Mouse (Mus musculus): Measurements from ENCODE around the gene Stk33. TPM values are rescaled to one million over a fixed set of nuclear protein-coding genes. Genes with fewer than 3 reads are reported as not detected.

Gene Stk33
- not detected in 2 replicates for total RNA-seq (2014; rRNA removed)
- not detected in 2 replicates for polyA plus RNA-seq (2012; rRNA removed)

DNA sequence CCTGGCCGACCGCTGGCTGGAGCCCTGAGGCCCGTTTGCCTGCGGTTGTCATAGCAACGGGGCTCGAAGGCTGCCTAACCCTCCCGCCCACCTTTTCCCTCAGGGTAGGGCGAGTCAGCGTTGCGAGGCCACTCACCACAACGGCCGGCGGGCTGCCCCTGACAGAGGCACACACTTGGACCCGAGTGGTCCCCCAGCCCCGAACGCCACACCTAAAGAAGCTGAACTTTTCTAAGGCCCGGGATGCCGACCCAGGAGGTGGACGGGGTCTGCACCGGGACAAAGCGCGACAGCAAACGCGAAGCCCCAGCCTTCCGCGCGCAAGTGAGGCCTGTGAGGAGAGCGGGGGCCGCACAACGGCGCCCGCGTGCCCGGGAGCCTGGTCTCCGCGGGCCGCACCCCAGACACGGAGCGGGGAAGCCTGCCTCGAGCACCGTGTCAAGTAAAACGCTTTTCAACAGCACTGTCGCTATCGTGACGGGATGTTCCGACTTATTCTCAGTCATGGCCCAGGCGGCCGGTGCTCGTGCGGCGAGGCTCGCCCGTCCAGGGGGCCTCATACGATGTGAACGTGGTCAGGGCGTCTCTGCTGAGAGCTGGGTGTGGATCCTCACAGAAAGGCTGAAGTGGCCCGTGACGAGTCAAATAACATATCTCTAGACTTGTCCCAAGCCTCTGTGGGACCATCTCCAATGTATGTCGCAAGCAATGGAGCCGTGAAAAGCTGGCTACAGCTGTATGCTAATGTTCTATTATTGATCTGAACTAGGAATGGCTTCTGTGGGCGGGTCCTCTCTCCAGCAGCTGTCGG, at the start of gene Stk33:
Gene Stk33 (minus strand): TSS at position 301 of the 811 bp plus-strand sequence.
- H3K27ac ChIP-seq (replicated peaks; ENCODE audit: insufficient read depth, low read depth, low read length) = no peak within 1 kb of the TSS
- DNase-seq (ENCODE audit: extremely low read depth, low read depth, low spot score) = peak; percentile 62
- H3K27me3 ChIP-seq (ENCODE audit: control insufficient read depth, insufficient read depth, low read length) = peaks cover 7% of the 10 kb centered on the region
- WGBS = 2% methylated on average over 62 of the region's 62 CpGs
- H3K4me3 ChIP-seq (ENCODE audit: insufficient read depth, low read depth, low read length) = peak within 1 kb of the TSS; percentile 47
- no peaks in the 10 kb centered on the region for H3K79me2 ChIP-seq (ENCODE audit: control insufficient read depth, insufficient read depth, low read length)
- H3K36me3 ChIP-seq (ENCODE audit: control insufficient read depth, insufficient read depth, low read length) = no peaks in the 10 kb centered on the region
- peak within 1 kb of the TSS; percentile 36; the same call in 1 of the 2 replicates for H3K9ac ChIP-seq (ENCODE audit: low read depth, low read length)
- no peaks in the 10 kb centered on the region; the same call in none of the 2 replicates for H3K4me1 ChIP-seq (ENCODE audit: control insufficient read depth, insufficient read depth, low read length)
- TF ChIP-seq CTCF (IDR thresholded peaks at IDR 0.05; ENCODE audit: low read depth, low read length) = no peak
- TF ChIP-seq POLR2A (IDR thresholded peaks at IDR 0.05; ENCODE audit: extremely low read depth, insufficient read depth, low read length) = no peak

DNA sequence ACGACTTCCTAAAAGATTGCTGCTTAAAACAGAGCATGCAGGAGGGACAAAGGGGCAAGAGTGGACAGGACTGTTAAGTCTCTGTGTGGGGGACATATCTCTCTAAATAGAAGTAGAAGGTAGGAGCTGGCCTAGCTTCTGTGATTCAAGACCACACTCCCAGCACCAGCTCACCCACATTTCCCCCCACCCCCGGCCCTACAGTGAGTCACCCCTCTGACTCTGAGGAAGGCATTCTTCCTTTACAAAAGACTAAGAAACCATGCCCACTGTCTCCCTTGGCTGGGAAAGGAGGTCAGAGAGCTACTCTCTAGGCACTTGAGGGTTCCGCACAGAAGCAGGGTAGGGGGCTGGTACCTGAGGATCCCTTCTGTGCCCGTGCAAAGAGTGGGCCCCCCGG, 45.3 kb upstream of the Stk33 start:
- H3K79me2 ChIP-seq (ENCODE audit: control insufficient read depth, insufficient read depth, low read length) = no peaks in the 10 kb centered on the region
- WGBS = 73% methylated on average over 5 of the region's 5 CpGs
- no peak overlapping the region for H3K27ac ChIP-seq (replicated peaks; ENCODE audit: insufficient read depth, low read depth, low read length)
- H3K27me3 ChIP-seq (ENCODE audit: control insufficient read depth, insufficient read depth, low read length) = no peaks in the 10 kb centered on the region
- no peaks in the 10 kb centered on the region for H3K4me1 ChIP-seq (ENCODE audit: control insufficient read depth, insufficient read depth, low read length)
- H3K4me3 ChIP-seq (ENCODE audit: insufficient read depth, low read depth, low read length) = no peak overlapping the region
- TF ChIP-seq CTCF (IDR thresholded peaks at IDR 0.05; ENCODE audit: low read depth, low read length) = no peak
- no peak for DNase-seq (ENCODE audit: extremely low read depth, low read depth, low spot score)
- no peaks in the 10 kb centered on the region for H3K36me3 ChIP-seq (ENCODE audit: control insufficient read depth, insufficient read depth, low read length)
- H3K9ac ChIP-seq (ENCODE audit: low read depth, low read length) = no peak overlapping the region

DNA sequence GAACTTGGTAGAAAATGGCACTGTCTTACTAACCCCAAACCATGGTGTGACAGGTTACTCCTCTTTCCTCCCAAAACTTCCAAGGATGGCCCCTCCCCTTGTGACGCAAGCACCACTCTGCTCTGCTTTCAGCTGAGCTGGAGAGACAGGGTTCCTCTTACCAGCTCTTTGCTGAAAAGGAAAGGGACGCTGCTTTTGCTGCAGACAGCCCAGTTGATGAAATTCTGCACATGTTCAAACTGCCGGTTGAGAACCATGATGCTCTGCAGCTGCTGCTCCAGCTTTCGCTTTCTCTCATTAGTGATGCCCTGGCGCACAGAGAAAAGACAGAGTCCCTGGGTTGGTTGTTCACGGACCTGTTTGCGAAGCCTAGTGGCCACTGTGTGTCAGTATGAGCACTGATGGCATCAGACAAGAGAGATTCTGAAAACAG, 41.9 kb upstream of the Stk33 start:
- TF ChIP-seq POLR2A (IDR thresholded peaks at IDR 0.05; ENCODE audit: extremely low read depth, insufficient read depth, low read length) (no peak), CTCF (IDR thresholded peaks at IDR 0.05; ENCODE audit: low read depth, low read length) (no peak)
- Histone ChIP-seq H3K4me3 (ENCODE audit: insufficient read depth, low read depth, low read length) (no peak overlapping the region), H3K9ac (ENCODE audit: low read depth, low read length) (no peak overlapping the region), H3K36me3 (ENCODE audit: control insufficient read depth, insufficient read depth, low read length) (no peaks in the 10 kb centered on the region), H3K4me1 (ENCODE audit: control insufficient read depth, insufficient read depth, low read length) (no peaks in the 10 kb centered on the region), H3K27me3 (ENCODE audit: control insufficient read depth, insufficient read depth, low read length) (no peaks in the 10 kb centered on the region), H3K27ac (replicated peaks; ENCODE audit: insufficient read depth, low read depth, low read length) (no peak overlapping the region), H3K79me2 (ENCODE audit: control insufficient read depth, insufficient read depth, low read length) (no peaks in the 10 kb centered on the region)
- no peak for DNase-seq (ENCODE audit: extremely low read depth, low read depth, low spot score)
- WGBS = 39% methylated on average over 7 of the region's 7 CpGs

DNA sequence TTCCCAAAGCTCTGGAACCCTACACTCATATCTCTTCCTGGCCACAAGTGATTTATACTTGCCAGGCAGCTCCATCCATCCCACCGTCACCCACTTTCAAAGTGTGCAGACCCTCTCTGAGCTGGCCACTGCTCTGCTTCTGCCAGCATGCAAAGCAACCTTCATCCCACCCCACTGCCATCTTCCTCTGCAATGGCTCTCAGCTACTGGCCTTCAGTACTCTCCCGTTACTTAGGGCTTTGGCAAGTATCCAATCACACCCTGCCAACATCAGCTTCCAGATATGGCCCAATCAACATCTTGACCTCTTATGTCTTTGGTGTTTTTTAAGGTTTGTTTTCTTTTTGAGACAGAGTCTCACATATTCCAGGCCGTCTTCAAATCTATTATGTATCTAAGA, 39.0 kb upstream of the Stk33 start:
- Histone ChIP-seq H3K27ac (replicated peaks; ENCODE audit: insufficient read depth, low read depth, low read length) (no peak overlapping the region), H3K9ac (ENCODE audit: low read depth, low read length) (no peak overlapping the region), H3K4me3 (ENCODE audit: insufficient read depth, low read depth, low read length) (no peak overlapping the region), H3K36me3 (ENCODE audit: control insufficient read depth, insufficient read depth, low read length) (no peaks in the 10 kb centered on the region), H3K4me1 (ENCODE audit: control insufficient read depth, insufficient read depth, low read length) (no peaks in the 10 kb centered on the region), H3K27me3 (ENCODE audit: control insufficient read depth, insufficient read depth, low read length) (no peaks in the 10 kb centered on the region), H3K79me2 (ENCODE audit: control insufficient read depth, insufficient read depth, low read length) (no peaks in the 10 kb centered on the region)
- 63% methylated on average over 3 of the region's 3 CpGs for WGBS
- DNase-seq (ENCODE audit: extremely low read depth, low read depth, low spot score) = no peak
- no peak for TF ChIP-seq POLR2A (IDR thresholded peaks at IDR 0.05; ENCODE audit: extremely low read depth, insufficient read depth, low read length)
- no peak for TF ChIP-seq CTCF (IDR thresholded peaks at IDR 0.05; ENCODE audit: low read depth, low read length)

DNA sequence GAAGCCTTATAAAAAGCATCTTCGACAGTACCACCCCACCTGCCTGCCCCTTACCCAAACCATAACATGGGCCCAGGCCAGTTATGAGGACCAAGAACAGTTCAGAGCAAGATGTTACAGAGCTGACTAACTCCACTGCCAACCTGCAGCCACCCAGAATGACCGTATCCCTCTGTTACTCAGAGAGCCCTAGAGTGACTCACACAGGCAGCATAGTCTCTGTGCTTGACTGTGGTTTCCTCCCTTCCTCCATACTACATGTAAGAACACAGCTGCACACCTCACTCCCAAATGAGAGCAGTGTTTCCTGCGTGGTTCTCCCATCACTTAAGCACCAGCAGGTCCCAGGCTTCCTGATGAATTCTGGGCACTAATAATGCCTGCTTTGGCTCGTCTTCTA, 31.8 kb upstream of the Stk33 start:
- WGBS = 65% methylated on average over 4 of the region's 4 CpGs
- no peak overlapping the region for H3K27ac ChIP-seq (replicated peaks; ENCODE audit: insufficient read depth, low read depth, low read length)
- 0 out of 2 replicates have a peak, but pooled peaks cover 2% of the 10 kb centered on the region for H3K27me3 ChIP-seq (ENCODE audit: control insufficient read depth, insufficient read depth, low read length)
- DNase-seq (ENCODE audit: extremely low read depth, low read depth, low spot score) = no peak
- no peaks in the 10 kb centered on the region for H3K4me1 ChIP-seq (ENCODE audit: control insufficient read depth, insufficient read depth, low read length)
- H3K36me3 ChIP-seq (ENCODE audit: control insufficient read depth, insufficient read depth, low read length) = no peaks in the 10 kb centered on the region
- no peaks in the 10 kb centered on the region for H3K79me2 ChIP-seq (ENCODE audit: control insufficient read depth, insufficient read depth, low read length)
- no peak overlapping the region for H3K9ac ChIP-seq (ENCODE audit: low read depth, low read length)
- TF ChIP-seq POLR2A (IDR thresholded peaks at IDR 0.05; ENCODE audit: extremely low read depth, insufficient read depth, low read length) (no peak), CTCF (IDR thresholded peaks at IDR 0.05; ENCODE audit: low read depth, low read length) (no peak)
- H3K4me3 ChIP-seq (ENCODE audit: insufficient read depth, low read depth, low read length) = no peak overlapping the region

DNA sequence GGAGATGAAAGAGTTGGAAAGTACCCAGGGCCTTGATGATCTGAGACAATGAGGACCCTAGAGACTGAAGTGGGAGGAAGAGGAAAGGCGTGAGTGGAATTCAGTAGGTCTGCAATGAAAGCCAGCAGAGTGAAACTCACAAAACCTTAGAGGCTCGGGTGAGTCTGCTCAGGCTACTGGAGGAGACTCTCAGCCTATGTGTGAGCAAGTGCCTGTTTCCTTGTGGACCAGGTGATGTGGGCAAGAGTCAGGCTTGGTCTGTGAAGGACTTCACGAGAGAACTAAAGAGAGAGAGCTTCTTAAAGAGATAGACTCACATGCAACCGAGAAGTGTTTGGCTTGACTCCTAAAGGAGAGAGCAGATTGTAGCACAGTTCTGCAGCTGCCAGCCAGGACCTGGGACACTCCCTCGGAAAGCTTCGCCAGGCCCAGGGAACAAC, 29.4 kb upstream of the Stk33 start:
- H3K4me3 ChIP-seq (ENCODE audit: insufficient read depth, low read depth, low read length) = no peak overlapping the region

More for the DNA sequence above, 29.4 kb upstream of the Stk33 start:
- no peaks in the 10 kb centered on the region for H3K79me2 ChIP-seq (ENCODE audit: control insufficient read depth, insufficient read depth, low read length)
- H3K27me3 ChIP-seq (ENCODE audit: control insufficient read depth, insufficient read depth, low read length) = 0 out of 2 replicates have a peak, but pooled peaks cover 2% of the 10 kb centered on the region
- H3K4me1 ChIP-seq (ENCODE audit: control insufficient read depth, insufficient read depth, low read length) = no peaks in the 10 kb centered on the region
- H3K9ac ChIP-seq (ENCODE audit: low read depth, low read length) = no peak overlapping the region
- no peaks in the 10 kb centered on the region for H3K36me3 ChIP-seq (ENCODE audit: control insufficient read depth, insufficient read depth, low read length)
- DNase-seq (ENCODE audit: extremely low read depth, low read depth, low spot score) = no peak
- no peak overlapping the region for H3K27ac ChIP-seq (replicated peaks; ENCODE audit: insufficient read depth, low read depth, low read length)
- TF ChIP-seq CTCF (IDR thresholded peaks at IDR 0.05; ENCODE audit: low read depth, low read length) (no peak), POLR2A (IDR thresholded peaks at IDR 0.05; ENCODE audit: extremely low read depth, insufficient read depth, low read length) (no peak)
- 65% methylated on average over 6 of the region's 6 CpGs for WGBS

Measured in liver, adult 2 months (tissue).